Mouse (Mus musculus) heart, postnatal 0 days (tissue): ENCODE data around the gene Gm20708.

Experiments
- CTCF ChIP-seq: IDR thresholded peaks from 2 replicates; pipeline ENCODE4 v1.5.1; 2016; ENCODE audit warnings: antibody characterized with exemption, control low read depth, low read depth
- EP300 ChIP-seq: IDR thresholded peaks from 2 replicates; pipeline ENCODE4 v1.6.1; 2016; ENCODE audit warnings: antibody characterized with exemption, low read depth

GRCm38 (mm10) chr11:117794035-117794551 is 15.4 kb upstream of the Gm20708 start:
- TF ChIP-seq CTCF (no peak), EP300 (no peak)
